Mouse (Mus musculus) ovary, postnatal 10 days (tissue): ENCODE measurements at regions not wholly inside any gene's neighbourhood (a gene's known extent, or its start where the extent isn't known, plus 50 kb on each side); places are given as distances from the start of the nearest gene placed in this dataset.

Experiments used
- DNase-seq: peaks from one replicate; pipeline ENCODE4 v3.0.0; 2022; ENCODE audit warnings: low spot score

DNA sequence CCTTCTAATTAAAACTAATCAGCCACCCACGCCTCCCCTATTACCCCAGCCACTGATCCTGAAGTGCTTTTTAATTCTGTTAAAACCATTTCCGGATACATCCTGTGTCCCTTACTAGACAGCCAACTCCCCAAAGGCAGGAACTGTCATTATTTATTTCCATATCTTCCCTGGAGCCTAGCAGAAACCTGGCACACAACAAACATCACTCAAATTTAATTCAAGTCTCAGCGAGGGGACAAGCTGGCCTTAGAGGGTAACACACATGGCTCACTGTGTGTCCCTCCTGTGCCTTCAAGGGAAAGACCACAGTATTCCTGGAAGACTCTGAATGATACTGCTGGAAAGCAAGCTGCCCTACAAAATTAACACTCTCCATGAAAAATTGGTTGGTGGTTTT lies 240.0 kb downstream of the Mycn start:
- DNase-seq: no peak

DNA sequence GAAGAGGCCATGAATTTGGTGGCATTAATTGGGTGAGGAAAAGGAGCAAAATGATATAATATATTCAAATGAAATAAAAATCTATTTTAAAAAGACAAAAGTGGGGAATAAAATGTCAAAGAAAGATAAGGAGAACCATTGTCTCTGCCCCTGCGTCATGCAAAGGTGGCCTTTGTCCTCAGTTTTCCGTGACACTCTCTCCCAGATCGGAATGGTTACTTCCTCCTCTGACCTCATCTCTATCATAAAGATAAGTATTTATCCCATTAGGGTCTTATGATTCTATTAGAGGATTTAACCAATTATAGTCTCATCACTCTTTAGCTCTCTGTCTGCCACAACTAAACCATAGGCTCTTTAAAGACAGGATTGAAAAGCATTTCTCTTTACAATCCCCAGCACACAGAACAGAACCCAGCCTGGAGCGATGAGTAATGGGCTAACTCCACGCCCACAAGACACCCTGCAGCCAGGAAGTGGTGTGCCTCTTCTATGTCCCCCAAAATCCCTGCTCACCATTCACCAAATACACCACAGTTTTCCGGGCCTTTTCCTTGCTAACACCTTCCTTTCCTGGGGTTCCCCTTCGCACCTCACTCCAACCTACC lies 240.6 kb downstream of the Mycn start:
- no peak for DNase-seq

DNA sequence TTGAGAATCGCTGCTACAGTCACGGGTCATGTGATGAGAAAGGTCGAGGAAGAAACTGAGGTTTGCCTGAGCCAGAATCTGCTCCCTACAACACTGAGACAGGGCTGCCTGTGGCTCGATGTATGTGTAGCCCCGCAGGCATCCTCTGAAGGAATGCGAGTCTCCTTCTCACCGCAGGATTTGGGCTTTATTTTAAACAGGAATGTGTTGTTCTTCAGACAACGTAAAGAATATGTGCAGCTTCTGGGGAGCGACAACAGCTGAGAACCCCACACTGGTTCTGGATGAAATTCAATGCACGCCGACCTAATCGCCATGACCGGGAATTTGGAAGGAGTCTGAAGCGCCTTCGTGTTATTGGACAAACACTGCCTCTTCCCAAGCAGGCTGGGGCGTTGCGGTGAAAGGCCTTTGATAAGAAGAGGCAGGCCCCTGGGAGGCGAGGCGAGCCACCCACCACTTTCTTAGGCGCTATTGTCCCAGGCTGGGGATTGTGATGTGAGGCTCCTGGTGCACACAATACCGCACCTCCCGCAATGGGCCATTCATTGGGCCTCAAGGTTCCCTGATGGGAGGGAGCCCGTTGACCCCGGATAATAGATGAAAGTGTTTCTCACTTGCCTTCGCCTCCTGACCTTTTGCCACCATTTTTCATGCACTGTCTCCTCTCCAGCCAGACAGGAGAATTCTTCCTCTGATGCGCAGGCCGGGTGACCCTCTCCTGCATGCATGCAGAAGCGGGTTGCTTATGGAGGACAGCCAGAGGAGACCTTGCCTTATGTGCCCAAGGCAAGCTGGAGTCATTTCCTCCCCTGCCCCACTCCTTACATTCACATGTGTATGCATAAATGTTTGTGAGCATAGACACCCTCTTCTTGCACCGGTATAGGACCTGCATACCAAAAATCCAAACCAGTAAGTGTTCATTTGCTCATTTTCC lies 247.6 kb downstream of the Mycn start:
- DNase-seq: no peak

DNA sequence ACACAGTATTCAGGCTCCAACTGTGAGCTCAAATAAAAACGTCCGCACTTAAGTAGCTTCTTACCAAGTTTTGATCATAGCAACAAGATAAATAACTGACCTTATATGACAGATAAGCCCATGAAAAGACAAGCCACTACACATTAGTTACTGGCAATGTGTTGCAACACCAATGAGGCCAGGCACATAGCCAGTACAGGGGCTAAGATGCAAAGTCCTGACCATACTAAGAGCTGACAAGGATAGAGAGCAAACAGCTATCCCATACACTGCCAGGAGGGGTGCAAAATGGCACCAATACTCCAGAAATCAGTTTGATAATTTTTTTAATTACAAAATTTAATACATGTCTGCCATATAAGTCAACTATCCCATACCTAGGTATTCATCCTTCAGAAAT lies 254.3 kb downstream of the Mycn start:
- no peak for DNase-seq

DNA sequence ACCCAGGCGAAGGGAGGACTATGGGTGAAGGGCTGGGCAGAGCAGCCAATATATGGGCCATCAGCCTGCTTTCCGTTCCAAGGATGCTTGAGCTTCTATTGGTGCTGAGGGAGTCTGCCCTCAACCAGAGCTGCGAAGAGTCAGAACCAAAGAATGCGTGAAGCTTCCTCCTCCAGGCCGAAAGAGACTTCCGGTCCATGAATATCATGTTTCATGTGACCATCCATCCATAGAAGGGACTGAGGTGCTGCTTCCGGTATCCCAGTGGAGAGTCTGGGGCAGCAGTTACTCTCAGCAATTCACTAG lies 256.5 kb downstream of the Mycn start:
- no peak for DNase-seq

DNA sequence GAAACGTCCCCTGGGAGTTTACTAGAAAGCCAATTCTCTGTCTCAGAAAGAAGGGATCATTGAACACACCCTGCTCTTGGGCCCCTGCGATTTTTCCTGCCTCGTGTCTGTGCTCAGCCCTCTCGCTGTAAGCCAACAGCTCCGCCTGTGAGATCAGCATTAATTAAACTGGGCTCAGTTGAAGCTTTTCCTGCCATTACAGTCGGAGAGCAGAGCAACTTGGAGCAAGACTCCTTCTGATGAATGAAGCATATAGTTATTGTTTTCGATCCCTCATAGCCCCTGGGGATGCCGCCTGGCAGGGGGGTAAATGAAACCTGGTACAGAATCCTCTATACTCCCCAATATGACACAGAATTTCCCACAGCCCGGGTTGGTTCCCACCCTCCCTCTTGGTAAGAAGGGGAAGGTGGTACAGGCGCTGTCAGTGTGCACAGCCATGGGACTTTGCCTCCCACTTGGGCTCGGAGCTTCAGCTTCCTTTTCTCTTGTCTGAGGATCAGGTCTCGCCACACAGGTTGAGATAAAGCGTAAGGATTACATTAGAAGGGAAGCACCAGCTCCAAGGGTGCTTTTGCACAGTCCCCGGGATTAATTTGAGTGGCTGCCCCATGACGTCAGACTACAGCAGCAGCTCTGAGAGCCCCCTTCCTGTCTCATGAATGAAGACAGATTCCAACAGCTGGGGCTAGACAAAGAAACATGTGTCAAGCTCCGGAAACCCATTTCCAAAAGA lies 257.1 kb downstream of the Mycn start:
- DNase-seq: no peak

DNA sequence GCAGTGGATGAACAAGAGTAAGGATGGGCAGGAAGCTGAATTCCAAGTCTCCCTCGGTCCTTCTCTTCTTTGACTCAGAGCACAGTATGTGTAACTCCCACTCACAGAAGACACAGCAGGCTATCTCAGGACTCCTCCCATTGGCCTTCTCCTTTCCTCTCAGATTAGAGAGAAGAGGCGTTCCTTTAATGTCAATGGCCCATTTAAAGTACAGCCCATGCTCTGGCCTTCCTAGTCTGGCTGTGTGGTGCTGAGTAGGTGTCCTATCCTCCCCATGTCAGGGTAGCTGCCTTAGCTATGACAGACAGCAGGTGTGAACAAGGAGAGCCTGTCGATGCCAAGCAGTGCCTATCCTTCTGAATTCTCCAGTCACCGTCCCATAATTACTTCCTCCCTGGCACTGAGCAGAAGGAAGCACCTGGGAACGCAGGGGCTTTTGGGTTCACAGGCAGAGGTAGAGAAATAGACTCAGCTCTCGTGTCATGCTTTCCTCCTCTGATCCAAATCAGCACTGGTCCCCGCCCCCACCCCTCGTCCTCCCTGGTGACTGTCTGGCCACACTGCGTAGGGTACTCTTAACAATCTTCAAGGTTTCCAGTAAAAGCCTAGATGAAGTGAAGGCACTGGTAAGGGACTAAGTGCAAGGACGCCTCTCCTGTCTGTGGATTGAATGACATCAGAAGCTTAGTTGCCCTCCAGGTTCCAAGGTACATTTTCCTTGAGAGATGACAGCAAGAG lies 257.8 kb downstream of the Mycn start:
- DNase-seq: no peak

DNA sequence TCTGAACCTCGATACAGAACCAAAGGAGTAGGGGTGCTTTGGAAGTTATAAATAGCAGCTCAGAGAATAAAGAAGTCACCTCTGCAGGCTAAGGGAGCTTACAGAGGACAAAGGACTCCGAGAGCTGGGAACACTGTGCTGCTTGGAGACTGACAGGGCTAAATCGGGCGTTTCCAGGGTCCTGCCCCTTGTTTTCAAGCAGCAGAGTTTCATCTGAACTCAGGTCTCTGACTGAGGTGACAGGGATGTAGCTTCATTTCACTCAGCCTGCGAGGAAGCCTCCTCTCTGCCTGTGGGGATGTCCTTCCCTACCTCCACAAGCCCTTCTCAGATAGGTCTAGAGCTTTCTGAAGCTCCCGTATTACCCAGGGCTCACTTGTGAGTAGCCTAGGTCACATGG lies 260.6 kb downstream of the Mycn start:
- no peak for DNase-seq

DNA sequence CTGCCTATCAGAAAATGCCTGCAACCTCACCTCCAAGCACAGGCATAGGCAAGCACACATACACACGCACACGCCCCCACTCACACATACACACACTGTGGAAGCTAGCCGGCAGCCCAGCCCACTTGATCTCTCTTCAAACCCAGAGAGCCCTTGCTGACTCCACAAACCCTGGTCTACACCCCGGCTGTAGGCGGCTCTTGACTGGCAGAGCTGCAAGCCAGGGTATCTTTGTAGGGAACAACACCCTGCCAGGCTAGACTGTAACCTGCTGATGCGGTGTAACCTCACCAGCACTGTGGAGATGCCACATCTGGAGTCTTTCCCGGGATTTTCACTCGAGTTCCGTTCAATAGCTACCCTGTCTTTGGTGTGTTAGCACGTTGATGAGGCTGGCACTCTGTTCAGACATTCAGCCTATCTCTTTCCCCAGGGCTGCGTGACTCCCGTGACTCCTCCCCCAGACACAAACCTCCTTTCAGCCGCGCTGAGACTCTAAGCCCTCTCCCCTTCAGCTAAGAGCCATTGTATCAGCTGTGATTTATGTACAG lies 261.3 kb downstream of the Mycn start:
- no peak for DNase-seq

DNA sequence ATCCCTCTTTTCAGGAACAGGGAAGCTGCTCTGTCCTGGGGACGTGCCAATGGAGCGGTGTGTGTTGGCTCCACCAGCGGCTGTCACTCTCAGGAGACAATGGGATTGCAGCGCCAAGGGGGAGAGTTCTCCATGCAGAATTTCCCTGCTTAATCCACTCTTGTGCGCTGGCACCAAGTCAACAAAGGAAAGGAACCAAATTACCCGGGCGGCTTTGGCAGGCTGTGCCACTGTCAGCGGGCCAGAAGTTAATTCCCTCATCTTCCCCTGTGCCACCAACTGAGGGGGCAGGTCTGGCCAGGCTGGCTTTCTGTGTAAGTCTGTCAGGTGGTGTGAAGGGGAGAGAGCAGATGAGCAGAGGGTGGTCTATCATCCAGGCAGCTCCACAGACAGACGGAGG lies 265.0 kb downstream of the Mycn start:
- peak; percentile 19 for DNase-seq

DNA sequence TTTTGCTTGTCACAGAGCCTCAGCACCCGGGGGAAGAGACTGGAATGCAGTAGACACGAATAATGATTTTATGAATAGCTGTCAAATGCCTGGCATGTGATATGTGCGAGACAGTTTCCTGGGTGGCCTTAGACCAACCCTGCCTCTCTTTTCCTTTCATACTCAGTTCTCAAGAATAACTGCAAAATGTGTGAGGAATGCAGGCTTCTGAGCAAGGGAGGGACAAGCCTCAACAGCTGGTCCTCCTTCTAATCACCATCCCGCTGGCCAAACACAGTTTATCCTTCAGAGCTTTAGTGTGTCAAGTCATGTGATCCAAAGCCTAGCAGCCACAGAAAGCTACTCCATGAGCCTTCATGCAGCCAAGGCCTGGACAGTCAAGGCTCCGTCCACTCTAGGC lies 271.8 kb downstream of the Mycn start:
- no peak for DNase-seq

DNA sequence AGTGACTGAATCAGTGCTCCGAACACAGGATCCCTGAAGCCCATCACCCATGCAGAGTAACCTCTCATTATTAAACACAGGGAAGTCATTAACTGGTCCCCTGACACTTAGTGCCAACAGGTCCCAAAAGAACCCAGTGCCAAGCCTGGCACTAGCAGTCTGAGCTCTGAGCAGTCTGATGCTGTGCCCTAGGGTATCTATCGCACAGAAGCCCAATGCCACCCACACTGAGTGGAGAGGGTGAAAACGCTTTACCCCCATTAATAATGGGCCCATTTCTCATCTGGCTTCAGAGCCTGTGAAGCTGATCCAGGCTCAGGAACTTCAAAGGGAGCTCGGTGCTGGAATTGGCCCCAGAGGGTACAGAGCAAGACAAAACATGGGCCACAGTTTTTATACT lies 272.8 kb downstream of the Mycn start:
- no peak for DNase-seq

DNA sequence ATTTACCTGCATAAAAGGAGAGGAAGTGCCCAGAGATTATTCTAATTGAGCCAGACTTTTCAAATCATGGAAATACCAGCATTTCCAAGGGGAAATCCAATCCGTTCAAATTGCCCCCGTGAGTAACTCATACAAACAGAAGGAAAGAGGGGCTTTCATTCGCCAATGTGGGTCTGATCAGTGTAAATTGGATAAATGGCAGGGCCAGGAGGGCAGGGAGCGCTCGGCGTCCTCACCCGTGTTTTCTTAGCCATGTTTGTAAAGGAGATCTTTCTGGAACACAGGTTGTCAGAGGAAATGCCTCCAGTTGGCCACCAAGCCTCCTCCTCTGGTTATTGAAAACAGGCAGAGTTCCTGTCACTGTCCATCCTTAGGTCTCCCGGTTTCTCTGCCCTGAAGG lies 286.1 kb downstream of the Mycn start:
- DNase-seq: no peak

DNA sequence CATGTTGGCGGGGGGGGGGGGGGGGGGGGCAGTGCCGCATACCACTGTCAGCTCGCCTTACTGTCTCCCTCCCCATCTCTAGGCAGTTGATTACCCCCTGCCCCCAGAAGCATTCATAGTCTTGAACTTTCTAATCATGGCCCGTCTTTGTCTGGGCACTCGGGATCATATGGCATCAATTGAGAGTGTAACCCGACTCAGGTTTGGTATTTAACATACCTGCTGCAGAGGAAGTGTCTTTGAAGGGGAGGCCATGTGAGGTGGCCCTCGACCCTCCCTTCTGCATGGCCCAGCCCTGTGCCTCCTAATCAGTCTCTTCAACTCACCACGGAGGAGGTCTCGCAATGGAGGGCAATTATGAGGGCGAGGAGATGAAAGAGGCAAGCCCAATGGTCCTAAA lies 286.5 kb downstream of the Mycn start:
- no peak for DNase-seq

DNA sequence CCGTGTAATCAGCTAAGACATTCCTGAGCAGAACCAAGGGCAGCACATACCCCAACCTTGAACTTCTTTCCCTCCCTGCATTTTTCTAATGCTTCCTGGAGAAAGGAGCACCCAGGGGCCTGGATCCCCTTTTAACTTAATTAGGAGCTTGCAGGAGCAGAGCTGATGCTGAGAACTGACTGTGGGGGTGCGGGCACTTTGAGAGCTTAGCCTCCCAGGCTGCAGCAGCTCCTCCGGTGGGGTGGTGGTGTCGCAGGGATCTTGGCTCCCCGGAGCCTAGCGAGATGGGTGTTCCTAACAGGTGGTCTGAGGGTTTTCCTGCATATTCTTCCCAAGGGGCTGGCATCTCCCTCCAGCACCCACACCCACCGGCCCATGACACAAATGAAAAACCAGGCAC lies 289.4 kb downstream of the Mycn start:
- no peak for DNase-seq

DNA sequence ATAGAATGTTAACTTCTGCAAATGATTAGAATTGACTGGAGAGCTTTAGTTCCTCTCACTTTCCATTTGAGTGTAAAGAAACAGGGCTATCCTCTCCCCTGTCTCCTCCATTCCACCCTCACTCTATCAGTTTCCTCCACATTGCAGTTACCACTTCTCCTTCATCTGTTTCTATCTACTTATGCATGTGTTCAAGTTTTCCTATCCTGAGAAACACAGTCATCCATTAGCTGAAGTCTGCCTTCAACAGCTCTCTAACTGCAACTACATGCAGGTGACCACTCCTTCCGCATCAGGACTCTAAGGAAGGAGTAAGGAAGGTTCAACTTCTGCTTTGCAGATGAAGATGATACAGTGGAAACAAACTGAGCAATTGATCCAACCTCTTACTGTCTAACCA lies 291.4 kb downstream of the Mycn start:
- no peak for DNase-seq

DNA sequence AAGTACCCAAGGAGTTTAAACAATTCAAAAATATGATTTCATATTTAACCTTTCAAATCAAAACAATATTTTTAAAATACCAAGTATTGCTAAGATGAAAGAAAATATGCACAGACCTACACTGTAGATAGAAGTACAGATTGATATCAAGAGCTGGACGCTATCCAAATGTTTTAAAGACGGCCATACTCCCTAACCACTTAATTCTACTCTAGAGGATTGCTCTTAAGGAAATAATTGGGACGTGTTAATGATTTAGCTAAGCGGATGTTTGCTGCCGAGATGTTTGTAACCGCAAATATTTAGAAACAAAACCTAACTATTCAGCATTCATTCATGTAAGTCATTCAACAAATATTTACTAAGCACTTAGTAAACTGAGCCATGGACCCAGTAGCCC lies 294.2 kb downstream of the Mycn start:
- DNase-seq: no peak

DNA sequence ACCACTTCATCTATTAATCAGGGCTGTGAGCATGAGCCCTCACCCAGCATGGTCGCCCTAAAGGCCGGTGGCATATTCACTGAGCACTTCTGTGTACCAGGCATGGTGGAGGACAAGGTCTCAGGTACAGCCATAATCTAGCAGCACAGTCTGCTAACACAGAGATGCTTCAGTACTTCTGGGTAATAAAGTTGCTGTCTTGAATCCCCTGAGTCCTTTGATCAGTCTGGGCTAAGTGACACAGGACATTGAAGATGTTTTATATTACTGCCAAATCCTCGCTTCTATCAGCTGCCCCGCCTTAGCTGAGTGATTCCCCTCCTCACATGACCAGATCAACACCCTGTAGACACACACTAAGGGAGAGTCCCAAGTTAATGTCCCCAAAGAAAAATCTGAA lies 296.5 kb downstream of the Mycn start:
- no peak for DNase-seq

DNA sequence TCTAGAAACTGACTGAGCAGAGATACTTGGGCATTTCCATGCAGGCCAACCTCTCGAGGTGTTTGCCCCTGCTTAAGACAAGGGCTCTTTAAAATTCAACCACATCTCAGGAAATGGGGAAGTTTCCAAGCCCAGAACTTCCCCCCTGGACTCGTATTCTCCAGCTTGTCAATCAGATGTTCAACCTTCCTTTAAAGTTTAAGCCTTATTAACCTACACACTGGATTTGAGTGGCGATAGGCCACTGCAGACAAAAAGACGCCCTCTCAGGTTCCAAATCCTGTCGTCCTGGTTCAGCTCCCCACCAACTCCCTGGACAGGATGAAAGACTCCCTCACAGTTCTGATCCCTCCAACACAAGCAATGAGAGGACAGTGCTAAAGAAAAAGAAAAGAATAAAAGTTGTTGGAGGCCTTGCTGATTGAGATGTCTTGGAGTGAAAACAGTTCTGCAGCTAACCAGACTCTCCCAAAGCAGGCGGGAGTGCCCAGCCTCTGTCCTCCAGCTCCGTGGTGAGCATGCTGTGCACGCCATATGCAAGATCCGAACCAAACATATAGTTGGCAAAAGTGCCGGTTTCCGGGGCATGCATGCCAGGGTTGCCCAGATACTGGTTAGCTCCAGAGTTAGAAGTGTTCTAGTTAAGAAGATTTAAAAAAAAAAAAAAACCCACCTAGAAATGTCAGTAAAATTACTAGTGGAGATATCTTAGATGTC lies 298.3 kb downstream of the Mycn start:
- DNase-seq: no peak

DNA sequence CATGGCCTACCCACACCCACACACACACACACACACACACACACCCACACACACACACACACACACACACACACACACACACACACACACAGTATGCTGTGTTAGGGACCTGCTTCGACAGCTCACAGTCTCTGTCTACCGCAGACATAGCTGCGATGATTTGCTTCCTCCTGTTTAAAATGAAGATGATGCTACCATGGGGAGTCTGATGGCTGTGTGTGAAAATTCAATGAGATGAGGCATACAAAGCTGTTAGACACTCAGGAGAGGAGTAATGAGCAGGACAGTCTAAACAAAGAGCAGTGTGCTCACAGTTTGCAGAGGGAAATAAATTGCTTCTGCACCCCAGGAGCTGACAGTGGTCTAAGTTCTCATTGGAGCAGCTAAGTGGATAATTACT lies 306.4 kb downstream of the Mycn start:
- DNase-seq: no peak

DNA sequence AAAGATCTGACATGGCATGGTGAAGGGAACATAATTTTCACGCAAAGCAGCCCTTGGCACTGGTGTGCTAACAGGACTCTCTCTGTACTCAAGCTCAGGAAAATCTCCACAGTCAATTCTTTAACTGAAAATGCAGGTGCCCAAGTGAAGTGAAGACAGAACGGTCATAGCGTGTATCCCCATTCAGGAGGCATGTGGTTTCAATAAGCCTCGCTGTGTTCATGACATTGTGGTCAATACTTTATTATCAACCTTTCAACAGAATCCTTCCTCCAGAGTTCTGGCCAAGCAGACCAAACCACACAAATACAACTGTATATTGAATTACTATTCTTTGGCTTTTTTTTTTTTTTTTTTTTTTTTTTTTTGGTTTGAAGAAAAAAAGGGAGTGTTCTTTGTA lies 314.1 kb downstream of the Mycn start:
- no peak for DNase-seq

DNA sequence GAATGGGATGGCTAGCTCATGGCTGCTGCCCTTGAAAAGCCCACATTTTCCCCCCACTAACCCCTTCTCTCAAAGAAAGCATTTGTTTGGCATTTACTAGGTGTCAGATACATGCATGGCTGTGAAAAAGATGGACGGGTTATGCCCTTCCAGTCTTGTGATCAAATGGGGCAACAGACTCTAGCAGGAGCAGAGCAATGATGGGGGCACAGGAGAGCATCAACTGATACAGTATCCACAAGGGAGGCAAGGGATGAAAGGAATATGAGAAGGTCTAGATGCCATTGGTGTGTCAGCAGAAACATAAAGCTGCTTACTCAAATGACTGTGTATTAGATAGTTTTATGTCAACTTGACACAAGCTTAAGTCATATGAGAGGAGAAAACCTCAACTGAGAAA lies 315.9 kb downstream of the Mycn start:
- DNase-seq: no peak
